Mouse (Mus musculus) forebrain, embryonic 14.5 days (tissue): ENCODE measurements at regions not wholly inside any gene's neighbourhood (a gene's known extent, or its start where the extent isn't known, plus 50 kb on each side); places are given as distances from the start of the nearest gene placed in this dataset.

ENCODE experiments used
- ATAC-seq: fragments of 200-750 bp; cut with Nextera tagmentation; 2 replicates; pipeline ENCODE4 v1.8.0; 2017; ENCODE audit warnings: mild to moderate bottlenecking, moderate library complexity
- DNase-seq: peaks from one replicate; pipeline ENCODE4 v3.0.0-alpha.2; 2015; ENCODE audit warnings: low spot score
- H3K27ac ChIP-seq: fragments of 300-500 bp; sonication (generic); 2 replicates; pipeline ENCODE4 v1.5.1; 2014; ENCODE audit warnings: low read depth, mild to moderate bottlenecking, control low read depth, low read length, moderate library complexity
- H3K27me3 ChIP-seq: fragments of 300-500 bp; sonication (generic); replicated peaks from 2 replicates; pipeline ENCODE4 v1.6.1; 2014; ENCODE audit warnings: low read length, control low read depth, mixed read lengths; ENCODE audit not compliant: control insufficient read depth, insufficient read depth
- H3K36me3 ChIP-seq: fragments of 300-500 bp; sonication (generic); 2 replicates; pipeline ENCODE4 v1.6.1; 2014; ENCODE audit warnings: low read length, control low read depth; ENCODE audit not compliant: control insufficient read depth, insufficient read depth
- H3K4me1 ChIP-seq: fragments of 300-500 bp; sonication (generic); 2 replicates; pipeline ENCODE4 v1.6.1; 2014; ENCODE audit warnings: antibody characterized with exemption, low read length, control low read depth; ENCODE audit not compliant: control insufficient read depth, insufficient read depth
- H3K4me2 ChIP-seq: fragments of 300-500 bp; sonication (generic); 2 replicates; pipeline ENCODE4 v1.6.1; 2014; ENCODE audit warnings: mild to moderate bottlenecking, control low read depth, low read length
- H3K4me3 ChIP-seq: fragments of 300-500 bp; sonication (generic); 2 replicates; pipeline ENCODE4 v1.5.1; 2014; ENCODE audit warnings: low read depth, low read length, control low read depth
- H3K9ac ChIP-seq: fragments of 300-500 bp; sonication (generic); 2 replicates; pipeline ENCODE4 v1.6.1; 2014; ENCODE audit warnings: mild to moderate bottlenecking, low read length, control low read depth, moderate library complexity
- H3K9me3 ChIP-seq: fragments of 300-500 bp; sonication (generic); replicated peaks from 2 replicates; pipeline ENCODE4 v1.6.1; 2016; ENCODE audit warnings: low read length, control low read depth, mixed read lengths; ENCODE audit not compliant: control insufficient read depth
- WGBS: fragments of 180-500 bp; shearing (Covaris S2); extraction: QIAGEN DNeasy Blood & Tissue Kit; methylation state at CpG from one replicate; pipeline ENCODE4 v1.1.7; 2014; 5-methylcytosine and 5-hydroxymethylcytosine counted together

- DNase-seq (peak; percentile 65), ATAC-seq (peak; percentile 86)
- Histone ChIP-seq H3K27me3 (no peaks in the 10 kb centered on the region), H3K36me3 (no peaks in the 10 kb centered on the region), H3K4me1 (no peaks in the 10 kb centered on the region), H3K4me3 (no peak overlapping the region), H3K9me3 (no peaks in the 10 kb centered on the region), H3K9ac (no peak overlapping the region), H3K4me2 (no peak overlapping the region), H3K27ac (peak overlapping the region; percentile 17; the same call in 1 of the 2 replicates)
- 6% methylated on average over 3 of the region's 3 CpGs for WGBS
Observed at GRCm38 (mm10) chr3:16431082-16431818, 425.0 kb upstream of the Gm5150 start.
